Mouse (Mus musculus) kidney, adult 2 months (tissue): Measurements from ENCODE around the gene Gcgr.

ENCODE experiments used
- CTCF ChIP-seq: fragments of 200-500 bp; conservative IDR thresholded peaks from 2 replicates; pipeline ENCODE4 v1.5.1; 2011; ENCODE audit warnings: low read depth, mild to moderate bottlenecking, control low read depth, low read length, moderate library complexity, mixed read lengths; ENCODE audit not compliant: insufficient read depth, insufficient read length
- POLR2A ChIP-seq: fragments of 200-500 bp; IDR thresholded peaks from one replicate; pipeline ENCODE4 v1.6.1; 2011; ENCODE audit warnings: low read depth, low read length, control low read depth

DNA sequence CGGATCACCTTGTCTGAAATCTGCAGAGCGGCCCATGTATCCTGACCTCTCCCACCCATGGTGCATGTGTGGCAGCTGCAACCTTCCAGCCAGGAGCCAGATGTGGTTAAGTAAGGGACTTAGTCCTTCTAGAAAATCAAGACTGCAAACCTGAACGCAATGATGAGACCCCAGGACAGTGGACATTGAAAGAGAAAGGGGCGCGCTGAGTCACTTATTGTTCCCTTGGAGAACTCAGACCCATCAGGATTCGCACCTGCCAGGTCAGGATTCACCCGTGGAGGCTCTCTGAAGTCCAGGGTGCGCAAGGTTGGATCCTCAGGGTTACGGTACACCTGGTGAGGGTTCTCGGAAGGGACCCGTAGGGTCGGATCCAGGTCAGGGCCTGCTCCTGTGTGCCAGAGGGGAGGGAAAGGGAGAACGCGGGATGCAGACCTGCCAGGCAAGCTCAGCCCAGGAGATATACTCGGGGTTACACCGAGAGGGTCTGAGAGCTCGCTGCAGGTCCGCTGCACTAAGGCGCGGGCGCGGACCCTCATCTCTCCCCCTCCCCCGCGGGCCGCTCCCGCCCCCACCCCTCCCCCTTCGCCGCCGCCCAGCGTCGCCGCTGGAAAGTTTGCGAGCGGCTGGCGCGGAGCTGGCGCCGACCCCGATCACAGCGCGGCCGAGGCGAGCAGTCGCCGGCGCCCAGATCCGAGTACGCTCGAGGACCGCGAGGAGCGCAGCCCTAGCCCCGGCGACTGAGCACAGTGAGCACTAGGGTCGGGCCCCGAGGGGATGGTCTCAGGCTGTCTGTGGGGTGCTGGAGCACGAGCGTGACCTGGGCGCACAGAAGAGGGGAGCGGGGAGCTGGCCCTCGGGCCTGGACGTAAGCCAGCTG lies at the start of gene Gcgr:
- TF ChIP-seq CTCF: no peak
- no peak for TF ChIP-seq POLR2A
